Mouse (Mus musculus) spleen, postnatal 36 days (tissue): ENCODE results near the gene Ifitm10.
A peak's percentile ranks its signal among the peaks of the same experiment; 100 is the strongest.
"Not testable (repeated sequence)": the region's sequence is repeated elsewhere in the genome, so short reads cannot be mapped to it uniquely, and the experiment has no call there.

ENCODE experiments used
- DNase-seq, 2 experiments: peaks; one replicate each; pipeline ENCODE4 v3.0.0; 2022; ENCODE audit warnings: low spot score in 2 of 2, mixed read lengths in 1 of 2

The Ifitm10 gene

GRCm38 (mm10) chr7:142373641-142374412 is at the start of gene Ifitm10:
TSS of gene Ifitm10 (minus strand) at chr7:142373753.
- DNase-seq, result no peak

DNA sequence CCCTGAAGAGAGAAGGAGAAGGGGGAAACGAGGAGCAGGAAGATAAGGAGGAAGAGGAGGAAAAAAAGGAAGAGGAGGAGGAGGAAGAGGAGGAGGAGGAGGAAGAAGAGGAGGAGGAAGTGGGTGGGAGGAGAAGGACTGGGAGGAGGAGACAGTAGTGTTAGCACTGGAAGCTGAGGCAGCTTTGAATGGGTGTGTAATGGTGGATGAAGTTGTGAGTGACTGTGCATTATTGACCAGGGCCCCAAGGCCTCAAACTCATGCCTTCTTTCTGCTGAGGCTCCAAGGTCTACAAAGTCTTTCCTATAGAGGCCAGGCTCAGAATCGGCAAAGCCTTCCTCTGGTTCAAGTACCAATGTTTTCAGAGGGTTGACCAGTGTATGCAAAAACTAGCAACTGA is 48.3 kb upstream of the Ifitm10 start:
- no peak for DNase-seq

- DNase-seq, result no peak
These were observed 46.3 kb upstream of the Ifitm10 start for GRCm38 (mm10) chr7:142419887-142420286.

DNA sequence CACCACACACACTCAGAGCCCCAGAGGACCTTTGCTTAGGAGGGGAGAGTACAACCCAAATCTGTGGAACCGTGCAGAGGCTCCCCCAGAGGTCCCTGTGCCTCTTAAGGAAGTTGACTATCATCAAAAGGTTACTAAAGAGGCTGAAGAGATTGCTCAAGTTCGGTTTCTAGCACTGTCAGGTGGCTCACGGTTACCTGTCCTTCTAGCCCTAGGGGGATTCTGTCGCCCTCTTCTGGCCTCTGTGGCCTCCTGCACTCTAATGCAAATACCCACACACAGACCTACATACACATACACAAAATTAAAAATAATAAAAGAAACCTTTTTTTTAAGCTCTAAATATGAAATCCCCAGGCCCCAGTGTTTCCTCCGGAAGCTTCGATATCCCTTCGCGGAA is 45.1 kb upstream of the Ifitm10 start:
- DNase-seq, result no peak

GRCm38 (mm10) chr7:142418027-142418426 is 44.5 kb upstream of the Ifitm10 start:
- no peak for DNase-seq

GRCm38 (mm10) chr7:142416225-142416624 is 42.7 kb upstream of the Ifitm10 start:
- DNase-seq, result no peak

DNA sequence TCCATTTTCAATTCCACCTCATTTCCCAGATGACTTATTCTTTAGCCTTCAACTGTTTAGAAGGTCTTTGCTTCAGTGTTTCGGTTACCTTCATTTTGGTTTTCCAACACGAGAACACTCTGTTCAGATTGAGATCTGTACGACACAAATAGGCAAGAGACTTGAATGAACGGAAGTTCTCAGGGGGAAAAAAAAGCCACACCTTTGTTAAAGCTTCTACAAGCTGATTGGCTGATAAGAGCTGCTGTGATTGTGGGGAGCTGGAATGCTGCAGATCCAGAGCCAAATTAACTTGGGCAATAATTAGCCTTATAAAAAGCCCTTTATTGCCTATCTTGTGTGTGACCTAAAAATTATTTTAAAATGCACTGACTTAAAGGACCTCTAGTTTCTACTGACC is 41.8 kb upstream of the Ifitm10 start:
- DNase-seq, result no peak

DNA sequence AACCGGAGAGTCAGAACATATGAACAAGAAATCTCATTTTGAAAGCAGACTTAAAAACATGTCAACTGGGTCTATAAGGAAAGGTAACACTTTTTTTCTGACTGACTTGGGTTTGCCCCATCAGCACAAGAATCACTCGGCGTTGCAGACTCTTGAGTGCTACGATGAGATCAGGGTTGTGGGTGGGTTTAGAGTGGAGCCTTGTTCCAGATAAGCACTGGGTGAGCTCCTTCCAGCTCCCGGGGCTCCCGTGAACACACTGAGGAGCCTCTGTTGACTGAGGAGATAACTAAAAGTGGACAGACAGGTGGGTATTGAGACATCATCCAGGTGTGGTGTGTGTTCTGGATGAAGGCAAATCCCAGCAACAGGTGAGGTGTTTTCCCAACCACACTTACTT is 39.7 kb upstream of the Ifitm10 start:
- DNase-seq, result no peak

DNA sequence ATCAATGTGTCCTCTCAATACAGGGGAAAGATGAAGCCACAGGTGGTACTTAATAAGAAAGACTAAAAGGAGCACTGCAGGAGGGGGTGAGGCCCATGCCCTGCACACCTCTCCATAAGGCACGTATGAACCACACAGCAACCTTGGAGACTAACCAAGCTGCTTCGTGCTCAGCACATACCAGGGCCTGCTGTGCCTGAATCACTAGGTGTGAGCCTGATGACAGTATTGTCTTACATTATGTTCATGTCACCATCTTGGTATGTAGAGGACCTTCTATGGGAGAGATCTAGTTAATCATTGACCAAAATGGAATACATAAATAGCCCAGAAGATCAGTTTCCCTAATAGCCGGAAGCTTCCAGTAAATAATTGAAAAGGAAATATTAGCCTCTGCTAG is 36.0 kb upstream of the Ifitm10 start:
- no peak for DNase-seq

DNA sequence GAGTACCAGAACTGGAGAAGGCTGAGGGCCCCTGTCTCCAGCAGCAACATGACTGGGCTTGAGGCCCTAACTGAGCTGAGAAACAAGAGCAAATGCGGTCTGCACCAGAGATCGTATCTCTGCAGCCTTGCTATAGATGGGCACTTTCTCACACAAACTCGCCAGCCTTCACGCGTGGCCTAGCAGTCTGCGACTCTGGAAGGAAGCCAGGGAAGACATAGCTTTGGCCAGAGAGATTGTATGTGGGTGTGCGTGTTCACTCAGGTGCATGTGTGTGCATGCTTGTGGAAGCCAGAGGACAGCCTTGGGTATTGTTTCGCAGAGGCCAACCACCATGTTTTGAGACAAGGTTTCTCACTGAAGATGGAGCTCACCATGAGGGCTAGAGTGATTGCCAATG is 35.1 kb upstream of the Ifitm10 start:
- DNase-seq, result no peak

DNA sequence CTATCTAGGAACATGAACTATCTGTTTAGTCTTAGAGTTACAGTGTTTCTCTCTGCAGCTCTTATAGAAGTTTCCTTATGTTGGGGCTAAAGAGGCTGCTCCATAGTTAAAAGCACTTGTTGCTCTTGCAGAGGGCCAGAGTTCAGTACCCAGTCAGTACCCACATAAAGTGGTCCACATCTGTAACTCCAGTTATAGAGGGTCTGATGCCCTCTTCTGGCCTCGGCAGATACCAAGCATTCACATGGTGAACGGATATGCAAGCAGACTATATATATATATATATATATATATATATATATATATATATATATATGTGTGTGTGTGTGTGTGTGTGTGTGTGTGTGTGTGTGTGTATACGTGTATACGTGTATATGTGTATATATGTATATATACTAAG is 34.4 kb upstream of the Ifitm10 start:
- no peak for DNase-seq

DNA sequence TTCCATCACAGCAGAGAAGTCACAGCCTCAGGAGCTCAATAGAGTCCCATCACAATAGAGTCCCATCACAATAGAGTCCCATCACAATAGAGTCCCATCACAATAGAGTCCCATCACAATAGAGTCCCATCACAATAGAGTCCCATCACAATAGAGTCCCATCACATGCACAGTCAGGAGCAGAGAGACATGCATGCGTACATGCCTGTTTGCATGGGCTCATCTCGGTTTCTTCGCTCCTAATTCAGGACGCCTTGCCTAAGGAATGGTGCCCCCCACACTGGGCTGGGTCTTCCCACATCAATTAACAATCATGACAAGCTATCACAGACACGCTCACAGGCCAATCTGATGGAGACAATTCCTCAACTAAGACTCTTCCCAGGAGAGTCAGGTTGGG is 31.6 kb upstream of the Ifitm10 start:
- DNase-seq, result not testable (repeated sequence)

DNA sequence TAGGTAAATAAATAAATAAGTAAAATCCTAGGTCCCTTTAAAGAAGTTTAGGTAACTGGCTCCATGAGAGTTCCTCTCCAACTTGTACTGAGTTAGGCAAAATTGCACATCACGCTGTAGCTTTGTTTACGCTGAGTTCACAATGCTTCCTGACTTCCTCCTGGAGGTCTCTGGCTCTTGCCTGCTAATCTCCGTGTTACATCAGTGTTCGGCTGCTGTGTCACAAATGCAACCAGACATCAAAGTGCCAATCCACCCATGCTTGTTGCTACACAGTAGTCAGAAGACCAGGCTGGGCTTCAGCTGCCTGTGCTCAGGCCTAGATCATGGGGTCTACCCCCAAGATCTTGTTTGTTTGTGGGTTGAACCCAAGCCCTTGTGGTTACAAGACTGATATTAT is 30.0 kb upstream of the Ifitm10 start:
- DNase-seq, result no peak

DNA sequence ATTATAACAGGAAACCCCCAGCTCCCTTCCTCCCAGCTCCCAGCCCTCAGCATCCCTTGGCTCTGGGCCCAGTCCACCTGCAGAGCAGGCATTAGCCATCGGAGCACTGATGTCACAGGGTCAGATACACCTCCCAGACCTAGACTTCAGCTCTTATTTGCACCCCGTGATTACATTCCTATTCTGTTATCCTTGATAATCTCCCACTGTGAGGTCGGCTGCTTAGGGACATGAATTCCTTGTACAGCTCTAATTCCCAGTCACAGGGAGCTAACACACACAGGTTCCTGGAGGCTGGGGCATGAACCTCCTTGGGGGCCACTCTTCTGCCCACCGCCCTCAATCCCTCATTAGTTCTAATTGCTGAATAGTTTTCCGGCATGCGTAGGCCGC is 27.2 kb upstream of the Ifitm10 start:
- no peak for DNase-seq

DNA sequence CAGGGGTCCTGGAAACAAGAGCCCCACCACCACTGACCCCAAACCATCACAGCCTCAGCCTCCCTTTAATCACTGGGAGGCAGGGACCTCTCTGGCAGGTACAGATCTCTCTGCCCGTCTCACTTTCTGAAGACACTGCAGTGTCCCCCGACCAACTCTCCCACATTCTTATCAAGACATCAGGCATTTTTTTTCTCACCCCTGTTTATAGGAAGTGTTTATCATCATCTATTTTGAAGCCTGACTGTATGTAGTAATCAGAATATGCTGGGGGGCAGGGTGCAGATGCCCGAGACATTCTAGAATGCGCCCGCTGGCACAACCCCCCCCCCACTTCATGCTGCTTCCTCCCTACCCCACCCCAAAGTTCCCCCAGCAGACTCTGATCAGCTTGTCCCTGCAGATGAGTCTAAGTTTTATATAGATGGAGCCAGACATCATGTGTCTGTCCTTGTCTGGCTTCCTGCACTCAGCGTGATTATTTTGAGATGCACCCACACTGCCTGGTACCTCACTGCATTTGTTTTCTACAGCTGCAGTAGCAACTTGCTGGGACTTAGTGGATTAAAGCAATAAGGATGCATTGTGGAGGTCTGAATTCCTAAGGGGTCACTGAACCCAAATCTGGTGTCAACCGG is 26.7 kb upstream of the Ifitm10 start:
- DNase-seq, result no peak

GRCm38 (mm10) chr7:142399250-142399649 is 25.7 kb upstream of the Ifitm10 start:
- no peak for DNase-seq

GRCm38 (mm10) chr7:142398052-142398451 is 24.5 kb upstream of the Ifitm10 start:
- peak in 1 of 2 experiments; percentile 48 for DNase-seq

GRCm38 (mm10) chr7:142396611-142397010 is 23.1 kb upstream of the Ifitm10 start:
- no peak for DNase-seq

DNA sequence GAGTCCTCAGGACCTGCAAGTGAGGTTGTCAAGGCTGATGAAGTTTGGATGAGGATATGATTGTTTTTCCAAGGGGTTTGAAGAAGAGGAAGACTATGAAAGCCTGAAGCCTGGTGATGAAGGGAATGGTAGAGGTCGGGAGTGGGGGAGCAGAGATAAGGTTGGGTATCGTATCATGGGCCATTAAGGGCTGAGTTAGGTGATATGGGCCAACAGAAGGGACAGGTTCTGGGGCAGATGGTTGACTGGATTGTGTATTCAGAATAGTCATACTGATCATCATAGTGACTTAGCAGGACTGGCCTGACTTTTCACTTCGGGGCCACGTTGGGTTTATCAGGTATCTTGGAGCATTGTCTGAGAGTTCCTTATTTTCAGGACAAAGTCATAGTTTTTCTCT is 21.9 kb upstream of the Ifitm10 start:
- no peak for DNase-seq

DNA sequence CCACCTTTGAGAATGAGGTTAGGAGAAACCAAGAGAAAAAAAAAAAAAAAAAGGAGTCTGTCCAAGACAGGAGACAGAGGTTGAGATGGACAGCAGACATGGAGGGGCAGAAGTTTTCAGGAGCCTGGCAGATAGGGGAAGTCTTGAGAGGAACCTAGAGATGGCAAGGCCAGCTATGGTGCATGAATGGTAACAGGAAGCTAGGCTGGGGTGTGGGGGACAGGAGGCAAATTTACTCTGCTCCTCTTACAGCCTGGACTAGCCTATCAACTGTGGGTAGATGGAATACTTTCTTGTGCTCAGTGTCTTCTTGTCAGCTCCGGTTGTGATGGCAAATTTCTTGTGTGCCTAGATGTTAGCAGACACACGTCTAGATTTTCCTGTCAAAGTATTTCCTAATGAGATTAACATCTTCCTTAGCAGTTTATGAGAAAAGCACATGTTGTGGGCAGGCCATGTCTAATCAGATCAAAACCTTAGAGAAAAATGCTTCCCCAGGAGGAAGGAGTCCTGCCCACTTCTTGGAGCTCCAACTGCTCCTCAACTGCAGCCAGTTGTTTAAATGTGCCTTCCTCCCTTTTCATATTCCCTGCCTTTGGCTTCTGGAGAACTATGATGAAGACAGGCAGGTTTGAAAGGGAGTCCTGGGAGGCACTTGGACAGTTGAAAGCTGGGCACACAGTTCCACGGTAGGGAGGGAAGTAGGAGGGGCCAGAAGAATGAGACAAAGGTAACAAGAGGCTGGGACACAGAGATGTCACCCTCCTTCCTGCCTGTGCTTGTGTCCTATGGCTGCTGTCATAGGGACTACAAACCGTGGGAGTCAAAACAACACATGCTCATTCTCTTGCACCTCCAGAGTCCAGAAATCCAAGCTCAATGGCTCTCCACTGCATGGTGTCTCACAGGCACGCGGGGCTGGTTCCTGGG is 21.0 kb upstream of the Ifitm10 start:
- DNase-seq, result peak in 1 of 2 experiments; percentile 28

DNA sequence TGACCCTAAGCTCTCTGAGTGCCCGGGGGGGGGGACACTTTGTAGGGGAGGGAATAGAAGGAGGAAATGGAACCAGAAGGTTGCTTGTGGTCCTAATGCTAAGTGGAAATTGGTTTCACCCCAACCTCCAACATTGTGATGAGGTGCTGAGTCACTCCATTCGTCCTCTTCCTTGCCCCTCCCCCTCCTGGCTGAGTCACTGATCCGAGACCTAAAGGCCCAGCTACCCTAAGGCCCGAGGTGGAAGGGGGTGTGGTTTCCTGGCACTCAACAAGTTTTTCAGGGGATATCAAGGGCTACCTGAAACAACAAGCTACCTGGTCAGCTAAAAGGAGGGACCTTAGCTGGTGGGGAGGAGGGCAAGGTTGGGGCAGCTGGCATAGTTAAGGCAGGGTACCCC is 19.6 kb upstream of the Ifitm10 start:
- peak; percentile 47 to 73 for DNase-seq

GRCm38 (mm10) chr7:142391609-142392008 is 18.1 kb upstream of the Ifitm10 start:
- no peak for DNase-seq
